Mouse (Mus musculus) CD4-positive, CD25-positive, alpha-beta regulatory T cell, adult 9 weeks (primary cell): ENCODE data around the gene Slco1b2. TPM values are rescaled to one million over a fixed set of nuclear protein-coding genes. Genes with fewer than 3 reads are reported as not detected.

Experiments
- polyA plus RNA-seq: library from polyadenylated mRNA; unstranded; fragments of 100-300 nt; shearing (Covaris generic); gene quantifications from one replicate; pipeline ENCODE4 v1.2.1, GENCODE M21; 2017

Slco1b2 gene
- polyA plus RNA-seq = not detected

GRCm38 (mm10) chr6:141629291-141629690 lies at the start of gene Slco1b2:
Gene Slco1b2 (plus strand): TSS chr6:141629518.

Other genes with a start within 250 kb of the Slco1b2 start
- not detected for gene Slco1c1, start 105.2 kb upstream of the Slco1b2 start, polyA plus RNA-seq
- not detected for gene Gm5724, start 144.3 kb downstream of the Slco1b2 start, polyA plus RNA-seq
- gene Slco1a4, start 226.7 kb downstream of the Slco1b2 start, polyA plus RNA-seq = 0.10 TPM